Mouse (Mus musculus) kidney, adult 8-10 months (tissue): ENCODE data around the gene Pik3r1.

Source experiments
- DNase-seq, 2 experiments: peaks; one replicate each; pipeline ENCODE4 v3.0.0; 2022

The Pik3r1 gene

GRCm38 (mm10) chr13:101673876-101674275 lies 94.1 kb downstream of the Pik3r1 start:
- no peak for DNase-seq

- DNase-seq = peak in 1 of 2 experiments; percentile 42
Measured at GRCm38 (mm10) chr13:101668859-101669258, 99.2 kb downstream of the Pik3r1 start.

- no peak for DNase-seq
Measured at GRCm38 (mm10) chr13:101664010-101664409, 104.0 kb downstream of the Pik3r1 start.

GRCm38 (mm10) chr13:101662900-101663299 lies 105.1 kb downstream of the Pik3r1 start:
- DNase-seq = no peak

- no peak for DNase-seq
Measured at GRCm38 (mm10) chr13:101661567-101661966, 106.5 kb downstream of the Pik3r1 start.

- no peak for DNase-seq
Measured at GRCm38 (mm10) chr13:101660187-101660586, 107.8 kb downstream of the Pik3r1 start.

- no peak for DNase-seq
Measured at GRCm38 (mm10) chr13:101652131-101652530, 115.9 kb downstream of the Pik3r1 start.

- no peak for DNase-seq
Measured at GRCm38 (mm10) chr13:101641632-101642031, 126.4 kb downstream of the Pik3r1 start.

- peak; percentile 17 to 23 for DNase-seq
Measured at GRCm38 (mm10) chr13:101635837-101636236, 132.2 kb downstream of the Pik3r1 start.

- no peak for DNase-seq
Measured at GRCm38 (mm10) chr13:101634420-101634819, 133.6 kb downstream of the Pik3r1 start.

- DNase-seq = no peak
Measured at GRCm38 (mm10) chr13:101633620-101634019, 134.4 kb downstream of the Pik3r1 start.

GRCm38 (mm10) chr13:101632771-101633170 lies 135.2 kb downstream of the Pik3r1 start:
- no peak for DNase-seq

GRCm38 (mm10) chr13:101631561-101631960 lies 136.5 kb downstream of the Pik3r1 start:
- DNase-seq = peak in 1 of 2 experiments; percentile 63
